Mouse (Mus musculus): Measurements from ENCODE around the gene Dner. TPM values are rescaled to one million over a fixed set of nuclear protein-coding genes. Genes with fewer than 3 reads are reported as not detected.

Gene Dner
- total and polyA plus RNA-seq, 3 experiments = not detected

DNA sequence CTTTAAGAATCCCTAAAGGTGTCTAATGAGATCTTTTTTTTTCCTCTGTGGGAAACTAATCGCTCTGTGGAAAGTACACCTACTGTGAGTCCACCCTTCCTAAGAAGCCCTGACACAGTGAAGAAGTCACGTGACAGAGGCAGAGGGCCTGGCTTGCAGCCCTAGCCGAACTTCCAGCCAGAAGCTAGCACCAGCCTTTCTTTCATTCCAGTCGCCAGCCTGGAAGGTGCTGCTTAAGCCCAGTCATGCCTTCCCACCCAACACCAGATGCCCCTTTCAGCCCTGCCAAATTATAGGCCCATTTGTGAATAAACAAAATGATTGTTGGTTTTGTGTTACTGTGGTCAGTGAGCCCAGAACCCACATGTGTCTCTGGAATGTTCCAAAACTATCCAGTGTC, 28.4 kb downstream of the Dner start:
- no peaks in the 10 kb centered on the region for H3K79me2 ChIP-seq (ENCODE audit: control insufficient read depth, insufficient read depth, low read length, poor library complexity)
- H3K36me3 ChIP-seq (ENCODE audit: control insufficient read depth in 1 of 2, insufficient read depth in 2 of 2, low read length in 2 of 2) = no peaks in the 10 kb centered on the region
- no peak overlapping the region for H3K4me3 ChIP-seq (ENCODE audit: control insufficient read depth in 1 of 2, insufficient read depth in 1 of 2, low read depth in 2 of 2, low read length in 2 of 2)
- H3K27ac ChIP-seq (ENCODE audit: control insufficient read depth, low read depth, low read length) = no peak overlapping the region
- H3K27me3 ChIP-seq (ENCODE audit: control insufficient read depth in 1 of 2, insufficient read depth in 2 of 2, low read length in 2 of 2) = no peaks in the 10 kb centered on the region
- H3K9me3 ChIP-seq (replicated peaks; ENCODE audit: insufficient read depth, low read length) = no peaks in the 10 kb centered on the region
- H3K9ac ChIP-seq (ENCODE audit: control insufficient read depth, low read depth, low read length, poor library complexity, severe bottlenecking) = no peak overlapping the region
- TF ChIP-seq EP300 (IDR thresholded peaks at IDR 0.05; ENCODE audit: low read depth in 1 of 2, low read length in 2 of 2) (no peak), MAX (IDR thresholded peaks at IDR 0.05; ENCODE audit: low read length) (no peak), E2F4 (IDR thresholded peaks at IDR 0.05; ENCODE audit: borderline replicate concordance, low read depth, low read length) (no peak), NRF1 (IDR thresholded peaks at IDR 0.05; ENCODE audit: insufficient read depth, low read depth, low read length, poor library complexity, severe bottlenecking) (no peak), ZNF384 (IDR thresholded peaks at IDR 0.05; ENCODE audit: low read depth, low read length) (no peak), TCF12 (IDR thresholded peaks at IDR 0.05; ENCODE audit: low read depth, low read length) (no peak), SIN3A (IDR thresholded peaks at IDR 0.05; ENCODE audit: low read length) (no peak), MXI1 (IDR thresholded peaks at IDR 0.05; ENCODE audit: low read depth, low read length) (no peak), MAZ (IDR thresholded peaks at IDR 0.05; ENCODE audit: low read depth, low read length) (no peak), ZC3H11A (IDR thresholded peaks at IDR 0.05; ENCODE audit: low read depth, low read length) (no peak)
- DNase-seq (ENCODE audit: low read depth, low spot score) = no peak
- H3K4me1 ChIP-seq (ENCODE audit: control insufficient read depth in 1 of 2, insufficient read depth in 2 of 2, low read length in 2 of 2) = no peaks in the 10 kb centered on the region

- TF ChIP-seq CTCF (IDR thresholded peaks at IDR 0.05 in 2 of 3, conservative IDR thresholded peaks at IDR 0.05 in 1 of 3; ENCODE audit: control insufficient read depth in 1 of 3, insufficient read depth in 1 of 3, low read depth in 2 of 3, low read length in 3 of 3, poor library complexity in 1 of 3, severe bottlenecking in 1 of 3) (no peak), USF2 (IDR thresholded peaks at IDR 0.05; ENCODE audit: borderline replicate concordance in 1 of 2, insufficient read depth in 1 of 2, low read depth in 1 of 2, low read length in 2 of 2) (no peak), CHD1 (IDR thresholded peaks at IDR 0.05; ENCODE audit: low read depth, low read length) (no peak), MYC (IDR thresholded peaks at IDR 0.05; ENCODE audit: low read depth, low read length) (no peak), USF1 (IDR thresholded peaks at IDR 0.05; ENCODE audit: low read depth, low read length) (no peak), NELFE (IDR thresholded peaks at IDR 0.05; ENCODE audit: low read depth, low read length) (no peak), GABPA (IDR thresholded peaks at IDR 0.05; ENCODE audit: low read depth, low read length) (no peak), MAZ (IDR thresholded peaks at IDR 0.05; ENCODE audit: low read depth, low read length) (no peak), BHLHE40 (IDR thresholded peaks at IDR 0.05; ENCODE audit: borderline replicate concordance, low read depth, low read length) (no peak), POLR2AphosphoS5 (IDR thresholded peaks at IDR 0.05; ENCODE audit: borderline replicate concordance, low read depth, low read length) (no peak), POLR2A (IDR thresholded peaks at IDR 0.05; ENCODE audit: control insufficient read depth in 1 of 2, insufficient read depth in 1 of 2, low read depth in 1 of 2, low read length in 2 of 2, poor library complexity in 1 of 2) (no peak), EP300 (IDR thresholded peaks at IDR 0.05; ENCODE audit: low read depth in 1 of 2, low read length in 2 of 2) (no peak), RAD21 (IDR thresholded peaks at IDR 0.05; ENCODE audit: low read depth, low read length) (no peak), CHD2 (IDR thresholded peaks at IDR 0.05; ENCODE audit: low read length) (no peak), TBP (IDR thresholded peaks at IDR 0.05; ENCODE audit: low read depth, low read length) (no peak), POLR2AphosphoS2 (IDR thresholded peaks at IDR 0.05; ENCODE audit: low read length) (no peak)
- Histone ChIP-seq H3K9ac (ENCODE audit: control insufficient read depth, low read depth, low read length, poor library complexity, severe bottlenecking) (no peak overlapping the region), H3K36me3 (ENCODE audit: control insufficient read depth in 1 of 2, insufficient read depth in 2 of 2, low read length in 2 of 2) (no peaks in the 10 kb centered on the region), H3K4me1 (ENCODE audit: control insufficient read depth in 1 of 2, insufficient read depth in 2 of 2, low read length in 2 of 2) (no peaks in the 10 kb centered on the region), H3K9me3 (replicated peaks; ENCODE audit: insufficient read depth, low read length) (no peaks in the 10 kb centered on the region), H3K79me2 (ENCODE audit: control insufficient read depth, insufficient read depth, low read length, poor library complexity) (no peaks in the 10 kb centered on the region), H3K27ac (ENCODE audit: control insufficient read depth, low read depth, low read length) (no peak overlapping the region), H3K27me3 (ENCODE audit: control insufficient read depth in 1 of 2, insufficient read depth in 2 of 2, low read length in 2 of 2) (no peaks in the 10 kb centered on the region), H3K4me3 (ENCODE audit: control insufficient read depth in 1 of 2, insufficient read depth in 1 of 2, low read depth in 2 of 2, low read length in 2 of 2) (no peak overlapping the region)
- no peak for DNase-seq (ENCODE audit: low read depth, low spot score)
Measured at GRCm38 (mm10) chr1:84664377-84665118, 31.5 kb downstream of the Dner start.

Data from MEL (cell line).